Mouse (Mus musculus) stomach, postnatal 0 days (tissue): ENCODE results near the gene Dst. TPM values are rescaled to one million over a fixed set of nuclear protein-coding genes. Genes with fewer than 3 reads are reported as not detected.

Source experiments
- ATAC-seq: fragments of 200-750 bp; cut with Nextera tagmentation; 2 replicates; pipeline ENCODE4 v1.8.0; 2017; ENCODE audit not compliant: low FRiP score, low TSS enrichment
- DNase-seq: peaks from one replicate; pipeline ENCODE4 v3.0.0-alpha.2; 2016; ENCODE audit warnings: low spot score
- H3K27ac ChIP-seq: fragments of 300-500 bp; sonication (generic); replicated peaks from 2 replicates; pipeline ENCODE4 v1.5.1; 2014; ENCODE audit warnings: mild to moderate bottlenecking, control low read depth
- H3K27me3 ChIP-seq: fragments of 300-500 bp; sonication (generic); 2 replicates; pipeline ENCODE4 v1.6.1; 2014; ENCODE audit warnings: low read length; ENCODE audit not compliant: control insufficient read depth, insufficient read depth
- H3K36me3 ChIP-seq: fragments of 300-500 bp; sonication (generic); 2 replicates; pipeline ENCODE4 v1.6.1; 2014; ENCODE audit warnings: low read length, mixed read lengths; ENCODE audit not compliant: control insufficient read depth, insufficient read depth
- H3K4me1 ChIP-seq: fragments of 300-500 bp; sonication (generic); replicated peaks from 2 replicates; pipeline ENCODE4 v1.6.1; 2014; ENCODE audit warnings: antibody characterized with exemption; ENCODE audit not compliant: control insufficient read depth, insufficient read depth
- H3K4me2 ChIP-seq: fragments of 300-500 bp; sonication (generic); replicated peaks from 2 replicates; pipeline ENCODE4 v1.6.1; 2014; ENCODE audit warnings: low read depth, mild to moderate bottlenecking, control low read depth, moderate library complexity
- H3K4me3 ChIP-seq: fragments of 300-500 bp; sonication (generic); 2 replicates; pipeline ENCODE4 v1.5.1; 2014; ENCODE audit warnings: low read depth, low read length, control low read depth
- H3K9ac ChIP-seq: fragments of 300-500 bp; sonication (generic); 2 replicates; pipeline ENCODE4 v1.6.1; 2014; ENCODE audit warnings: mild to moderate bottlenecking, low read length, control low read depth, mixed read lengths
- H3K9me3 ChIP-seq: fragments of 300-500 bp; sonication (generic); 2 replicates; pipeline ENCODE4 v1.6.1; 2016; ENCODE audit warnings: low read length; ENCODE audit not compliant: control insufficient read depth
- CTCF ChIP-seq: IDR thresholded peaks from 2 replicates; pipeline ENCODE4 v1.5.1; 2016; ENCODE audit warnings: antibody characterized with exemption, low read depth, mild to moderate bottlenecking, moderate library complexity
- EP300 ChIP-seq: optimal IDR thresholded peaks from 2 replicates; pipeline ENCODE3; 2016; ENCODE audit warnings: antibody characterized with exemption
- WGBS: fragments of 180-500 bp; shearing (Covaris S2); extraction: QIAGEN DNeasy Blood & Tissue Kit; methylation state at CpG from one replicate; pipeline ENCODE4 v1.1.7; 2014; 5-methylcytosine and 5-hydroxymethylcytosine counted together
- polyA plus RNA-seq: library from polyadenylated mRNA; unstranded; fragments of >200 nt; fragmentation: Nextera tagmentation; extraction: Ambion mirVana; gene quantifications from 2 replicates; pipeline ENCODE4 v1.2.1, GENCODE M21; 2015

Dst gene
- polyA plus RNA-seq, 1 experiment from 2014 or later, result 16.4 TPM

DNA sequence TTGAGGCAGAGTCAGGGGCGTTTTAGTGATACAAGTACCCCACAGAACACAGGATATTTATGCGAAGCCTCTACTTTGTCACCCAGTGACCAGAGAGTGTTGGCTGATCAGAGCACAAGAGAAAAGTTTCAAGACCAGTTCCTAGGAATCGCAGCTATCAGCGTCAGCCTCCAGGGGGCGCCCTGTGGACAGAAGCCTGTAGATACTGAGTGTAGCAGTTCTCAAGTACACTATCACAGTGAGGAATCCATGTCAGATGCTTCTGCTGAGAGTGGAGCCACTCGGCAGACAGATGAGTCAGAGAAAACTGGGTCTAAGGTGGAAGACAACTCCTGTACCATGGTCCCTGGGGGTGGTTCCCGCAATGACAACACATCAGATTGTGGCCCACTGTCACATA, 281.9 kb downstream of the Dst start:
- H3K4me2 ChIP-seq, result no peak overlapping the region
- H3K4me1 ChIP-seq, result no peaks in the 10 kb centered on the region
- ATAC-seq (0 out of 2 replicates have a peak, but pooled peaks have one; percentile 32), DNase-seq (peak; percentile 42)
- TF ChIP-seq EP300 (no peak), CTCF (peak; percentile 68)
- no peaks in the 10 kb centered on the region for H3K27me3 ChIP-seq
- 66% methylated on average over 7 of the region's 7 CpGs for WGBS
- H3K36me3 ChIP-seq, result peaks cover 10% of the 10 kb centered on the region
- no peak overlapping the region for H3K9ac ChIP-seq
- H3K27ac ChIP-seq, result no peak overlapping the region
- H3K9me3 ChIP-seq, result no peaks in the 10 kb centered on the region
- no peak overlapping the region for H3K4me3 ChIP-seq

DNA sequence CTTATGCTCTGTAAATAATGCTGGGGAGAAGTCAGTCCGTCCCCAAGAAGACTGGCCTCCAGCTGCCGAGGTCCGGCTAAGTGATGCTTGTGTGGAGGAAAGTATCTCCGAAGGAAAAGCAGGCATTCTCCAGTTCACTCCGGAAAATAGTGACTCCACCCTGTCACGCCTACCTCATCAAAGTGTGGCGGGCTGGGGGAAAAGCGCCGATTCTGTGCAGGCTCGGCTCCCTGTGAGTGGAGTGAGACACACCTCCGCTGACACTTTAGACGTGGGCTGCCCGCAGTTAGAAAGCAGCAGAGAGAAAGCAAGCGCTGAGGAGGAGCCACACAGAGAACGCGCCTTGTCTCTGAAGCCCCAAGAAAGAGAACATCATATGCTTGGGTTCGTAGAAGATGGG, 284.1 kb downstream of the Dst start:
- no peak overlapping the region for H3K9ac ChIP-seq
- H3K27me3 ChIP-seq, result no peaks in the 10 kb centered on the region
- no peaks in the 10 kb centered on the region for H3K9me3 ChIP-seq
- WGBS, result 88% methylated on average over 17 of the region's 17 CpGs
- H3K27ac ChIP-seq, result no peak overlapping the region
- no peak overlapping the region for H3K4me2 ChIP-seq
- H3K36me3 ChIP-seq, result peaks cover 14% of the 10 kb centered on the region
- ATAC-seq (no peak), DNase-seq (no peak)
- no peaks in the 10 kb centered on the region for H3K4me1 ChIP-seq
- no peak for TF ChIP-seq EP300
- no peak for TF ChIP-seq CTCF
- no peak overlapping the region for H3K4me3 ChIP-seq

DNA sequence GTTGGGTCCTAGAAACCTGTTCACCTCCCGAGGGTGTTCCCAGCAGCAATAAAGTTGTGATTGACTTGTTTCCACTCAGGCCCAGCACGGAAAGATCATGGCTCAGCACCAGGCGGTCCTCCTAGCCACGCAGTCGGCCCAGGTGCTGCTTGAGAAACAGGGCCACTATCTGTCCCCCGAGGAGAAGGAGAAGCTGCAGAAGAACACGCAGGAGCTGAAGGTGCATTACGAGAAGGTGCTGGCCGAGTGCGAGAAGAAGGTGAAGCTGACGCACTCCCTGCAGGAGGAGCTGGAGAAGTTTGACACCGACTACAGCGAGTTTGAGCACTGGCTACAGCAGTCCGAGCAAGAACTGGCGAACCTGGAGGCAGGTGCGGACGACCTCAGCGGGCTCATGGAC, 292.8 kb downstream of the Dst start:
- no peak for DNase-seq
- TF ChIP-seq CTCF (no peak), EP300 (no peak)
- Histone ChIP-seq H3K36me3 (peaks cover 28% of the 10 kb centered on the region), H3K4me2 (no peak overlapping the region), H3K9ac (no peak overlapping the region), H3K4me1 (no peaks in the 10 kb centered on the region), H3K4me3 (no peak overlapping the region), H3K27me3 (no peaks in the 10 kb centered on the region), H3K27ac (no peak overlapping the region), H3K9me3 (no peaks in the 10 kb centered on the region)
- ATAC-seq, result no peak
- 91% methylated on average over 18 of the region's 18 CpGs for WGBS

DNA sequence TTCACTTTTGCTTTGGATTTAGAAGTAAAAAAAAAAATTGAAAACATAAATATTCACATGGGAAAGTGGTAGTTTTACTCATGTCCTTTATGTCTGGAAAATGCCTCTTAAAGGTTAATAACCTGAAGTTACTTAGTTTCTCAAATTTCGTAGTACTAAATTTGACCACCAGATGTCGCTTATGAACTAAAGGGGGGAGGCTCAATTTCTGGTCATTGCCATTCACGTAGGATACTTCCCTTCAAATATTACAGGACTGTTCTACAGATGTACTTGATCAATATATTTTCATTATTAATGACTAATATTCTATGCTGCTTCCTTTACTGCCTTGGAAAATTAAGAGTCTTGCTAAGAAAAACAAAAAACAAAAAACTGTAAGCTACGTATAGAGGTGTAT, 293.5 kb downstream of the Dst start:
- DNase-seq, result no peak
- Histone ChIP-seq H3K36me3 (peaks cover 29% of the 10 kb centered on the region), H3K4me3 (no peak overlapping the region), H3K4me2 (no peak overlapping the region), H3K27ac (no peak overlapping the region), H3K27me3 (no peaks in the 10 kb centered on the region), H3K4me1 (no peaks in the 10 kb centered on the region), H3K9me3 (no peaks in the 10 kb centered on the region), H3K9ac (no peak overlapping the region)
- ATAC-seq, result no peak
- WGBS, result 39% methylated on average over 4 of the region's 4 CpGs
- TF ChIP-seq EP300 (no peak), CTCF (peak; percentile 78)

DNA sequence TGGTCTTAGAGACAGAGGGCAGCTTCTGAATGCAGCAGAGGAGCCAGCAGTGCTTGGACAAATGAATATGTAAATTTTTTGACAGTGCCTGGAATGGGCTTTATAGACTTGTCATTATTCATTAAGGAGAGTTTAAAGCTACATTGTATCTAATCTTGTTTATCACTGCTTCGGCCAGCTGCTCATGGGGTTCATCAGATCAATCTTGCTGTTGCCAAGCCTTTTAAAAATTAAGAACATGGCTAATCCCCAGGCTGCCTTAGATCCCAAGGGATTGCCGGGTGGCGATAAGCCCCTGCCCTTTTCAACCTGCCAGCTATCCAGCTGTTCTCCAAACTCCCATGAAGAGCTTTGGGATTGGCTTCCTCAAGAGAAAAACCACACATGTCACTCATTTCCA, 303.7 kb downstream of the Dst start:
- H3K9ac ChIP-seq, result no peak overlapping the region
- no peak overlapping the region for H3K4me3 ChIP-seq
- WGBS, result 69% methylated on average over 3 of the region's 3 CpGs
- H3K4me1 ChIP-seq, result no peaks in the 10 kb centered on the region
- peaks cover 4% of the 10 kb centered on the region for H3K36me3 ChIP-seq
- TF ChIP-seq EP300 (no peak), CTCF (no peak)
- no peak overlapping the region for H3K27ac ChIP-seq
- no peak overlapping the region for H3K4me2 ChIP-seq
- ATAC-seq (no peak), DNase-seq (no peak)
- H3K9me3 ChIP-seq, result no peaks in the 10 kb centered on the region
- no peaks in the 10 kb centered on the region for H3K27me3 ChIP-seq

DNA sequence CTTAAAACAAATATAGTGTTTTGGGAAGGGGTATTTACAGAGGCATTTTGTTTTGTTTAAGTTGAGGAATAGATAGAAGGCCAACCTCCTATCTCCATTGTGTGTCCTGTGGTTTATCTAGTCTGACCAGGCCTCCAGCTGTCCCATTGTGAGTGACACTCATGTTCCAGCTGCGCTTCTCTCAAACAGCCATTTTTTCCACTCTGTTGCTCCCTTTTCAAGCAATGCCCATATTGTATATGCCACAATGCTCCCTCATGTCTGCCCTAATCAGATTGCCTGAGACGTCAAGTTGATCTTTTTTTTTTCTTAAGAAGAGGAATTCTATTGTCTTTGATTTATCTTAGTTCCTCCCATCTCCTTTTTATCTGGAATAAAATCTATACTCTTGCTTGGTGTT, 308.4 kb downstream of the Dst start:
- H3K4me1 ChIP-seq, result no peaks in the 10 kb centered on the region
- ATAC-seq (no peak), DNase-seq (no peak)
- no peak overlapping the region for H3K9ac ChIP-seq
- TF ChIP-seq EP300 (no peak), CTCF (no peak)
- H3K9me3 ChIP-seq, result no peaks in the 10 kb centered on the region
- H3K27ac ChIP-seq, result no peak overlapping the region
- H3K4me3 ChIP-seq, result no peak overlapping the region
- no peak overlapping the region for H3K4me2 ChIP-seq
- peaks cover 6% of the 10 kb centered on the region for H3K36me3 ChIP-seq
- no peaks in the 10 kb centered on the region for H3K27me3 ChIP-seq
- 82% methylated on average over 2 of the region's 2 CpGs for WGBS

DNA sequence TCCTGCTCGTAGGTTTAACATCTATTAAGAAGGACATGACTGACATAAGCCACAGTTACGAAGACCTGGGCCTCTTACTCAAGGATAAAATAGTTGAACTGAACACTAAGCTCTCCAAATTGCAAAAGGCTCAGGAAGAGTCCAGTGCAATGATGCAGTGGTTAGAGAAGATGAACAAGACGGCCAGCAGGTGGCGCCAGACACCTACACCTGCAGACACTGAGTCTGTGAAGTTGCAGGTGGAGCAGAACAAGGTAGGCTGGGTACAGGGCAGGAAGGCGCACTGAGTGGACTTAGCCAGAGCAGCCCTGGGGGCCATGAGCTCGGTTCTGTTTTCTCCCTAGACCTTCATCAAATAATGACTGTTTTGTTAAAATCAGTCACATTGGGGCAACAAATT, 310.3 kb downstream of the Dst start:
- no peaks in the 10 kb centered on the region for H3K4me1 ChIP-seq
- ATAC-seq (peak; percentile 87), DNase-seq (peak; percentile 86)
- no peak overlapping the region for H3K27ac ChIP-seq
- peaks cover 9% of the 10 kb centered on the region for H3K36me3 ChIP-seq
- 21% methylated on average over 6 of the region's 6 CpGs for WGBS
- H3K9me3 ChIP-seq, result no peaks in the 10 kb centered on the region
- H3K4me3 ChIP-seq, result no peak overlapping the region
- no peak overlapping the region for H3K4me2 ChIP-seq
- no peak overlapping the region for H3K9ac ChIP-seq
- TF ChIP-seq EP300 (no peak), CTCF (peak; percentile 98)
- H3K27me3 ChIP-seq, result no peaks in the 10 kb centered on the region
